29 mouse cellular contexts compared by ENCODE assay signal in the genomic region with DNA sequence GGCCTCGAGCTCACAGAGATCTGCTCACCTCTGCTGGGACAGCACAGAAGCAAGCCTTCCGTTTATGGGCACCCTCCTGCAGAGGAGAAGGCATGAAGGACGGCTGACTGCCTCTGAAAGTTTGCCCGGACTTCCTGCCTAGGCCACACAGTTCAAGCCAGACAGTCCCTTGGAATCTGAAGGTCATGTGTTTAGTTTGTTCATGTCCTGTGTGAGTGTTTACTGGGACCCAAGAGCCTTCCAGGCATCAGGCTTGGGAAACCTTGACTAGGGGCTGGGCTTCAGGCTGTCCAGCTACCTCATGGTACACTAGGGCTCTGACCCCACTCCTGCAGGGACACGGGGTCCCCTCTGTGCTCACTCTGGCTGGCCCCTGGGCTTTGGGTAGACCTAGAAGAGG. TPM values are rescaled to one million over a fixed set of nuclear protein-coding genes. Genes with fewer than 3 reads are reported as not detected.
DNase-seq lines count a peak whose midpoint lies in the region; ATAC-seq lines count a peak whose summit lies in the region.
"Had no signal": no experiment of that assay in that cellular context is flagged by ENCODE, and none has a peak within 500 bp of the region (broad histone marks: within the 10 kb centered on the region; RNA-seq: fewer than 3 reads in every experiment).

No protein-coding gene starts in this region.

- DNase-seq in adrenal gland, adult 2 months, result peak; percentile 55
- DNase-seq in adrenal gland, adult 8-10 months, result no peak
- peak; percentile 23 to 45 for DNase-seq in kidney, postnatal 25 days
- DNase-seq in kidney, adult 18-20 months, result no peak
- peak; percentile 52 for DNase-seq in lung, postnatal 25 days (ENCODE audit: low spot score)
- DNase-seq: adrenal gland, postnatal 25 days; cerebellum, adult 8-10 months; heart, postnatal 14 days; kidney, adult 8-10 months; kidney, postnatal 4 days; right cerebral cortex, adult 18-20 months; thymus, postnatal 36 days had no signal

- 0 out of 2 replicates have a peak, but pooled peaks have one; percentile 26 for ATAC-seq in common myeloid progenitor, adult 5-6 weeks (replicated peaks; ENCODE audit: low read depth, poor library complexity, severe bottlenecking)
- no peak for ATAC-seq in frontal cortex, adult (ENCODE audit: low TSS enrichment)
- ATAC-seq: CD4-positive, CD25-positive, alpha-beta regulatory T cell, adult 4 months; forebrain, embryonic 14.5 days; inflammation-experienced regulatory T-cells, adult 6 months had no signal

RNA-seq across cellular contexts. Expression of gene Tha1, which starts 12.7 kb away (rescaled TPM):
- total RNA-seq in adrenal gland, adult 2 months (2021), result 1 to 10 TPM; 8.4 to 9.5 TPM
- 40.3 and 49.3 TPM in 2 replicates for polyA plus RNA-seq in adrenal gland, adult 2 months (2012; rRNA removed)
- total RNA-seq in adrenal gland, adult 8-10 months (2022), result 10 to 100 TPM; 16.4 to 16.7 (median 16.5) TPM
- total RNA-seq in common myeloid progenitor, adult 5-6 weeks (2017), result 5.4 and 6.0 TPM in 2 replicates

RNA-seq across cellular contexts. Expression of gene Tmem235, which starts 25.4 kb away (rescaled TPM):
- total RNA-seq in adrenal gland, adult 2 months (2021), result not detected
- not detected in 2 replicates for polyA plus RNA-seq in adrenal gland, adult 2 months (2012; rRNA removed)
- total RNA-seq in adrenal gland, adult 8-10 months (2022), result not detected
- not detected in 2 replicates for total RNA-seq in common myeloid progenitor, adult 5-6 weeks (2017)
- total RNA-seq: adrenal gland, postnatal 25 days; gastrocnemius, adult 8-10 months; heart, postnatal 14 days; left cerebral cortex, postnatal 14 days; megakaryocyte, adult 5-6 weeks had no signal
- polyA plus RNA-seq: CD4-positive, CD25-positive, alpha-beta regulatory T cell, adult 4 months; embryonic facial prominence, embryonic 15.5 days; forebrain, embryonic 14.5 days; gonadal fat pad, adult 2 months; heart, embryonic 13.5 days; hindbrain, embryonic 13.5 days; inflammation-experienced regulatory T-cells, adult 6 months; limb, embryonic 13.5 days; lung, embryonic 15.5 days; midbrain, embryonic 12.5 days; neural tube, embryonic 15.5 days; stomach, embryonic 15.5 days had no signal

RNA-seq across cellular contexts. Expression of gene Birc5, which starts 36.9 kb away (rescaled TPM):
- total RNA-seq in adrenal gland, adult 2 months (2021), result 1 to 10 TPM; 1.1 to 2.8 TPM
- 2.1 and 2.6 TPM in 2 replicates for polyA plus RNA-seq in adrenal gland, adult 2 months (2012; rRNA removed)
- total RNA-seq in adrenal gland, adult 8-10 months (2022), result 1 to 10 TPM; 1.2 to 2.5 (median 1.7) TPM
- 192 and 193 TPM in 2 replicates for total RNA-seq in common myeloid progenitor, adult 5-6 weeks (2017)

Comparison
In these comparisons a context has a peak if more than half of its experiments do, and no peak if none do; other contexts are left out.
1. DNase-seq: peak in adrenal gland, adult 2 months (single experiment), kidney, postnatal 25 days (2 of 2) and lung, postnatal 25 days (single experiment); none in adrenal gland, adult 8-10 months (single experiment) and kidney, adult 18-20 months (single experiment).
2. RNA of gene Birc5, which starts 36.9 kb away (total RNA-seq): 192 to 193 TPM in common myeloid progenitor, adult 5-6 weeks; 1.1 to 2.8 TPM in adrenal gland, adult 2 months and 1.2 to 2.5 TPM in adrenal gland, adult 8-10 months; every median in the first group is over 10 times any median in the second.